Mouse (Mus musculus): ENCODE measurements around the gene Gm9903. TPM values are rescaled to one million over a fixed set of nuclear protein-coding genes. Genes with fewer than 3 reads are reported as not detected.
A peak's percentile ranks its signal among the peaks of the same experiment; 100 is the strongest.

The Gm9903 gene
- polyA plus RNA-seq, 1 experiment from 2014 or later: 0.64 TPM

DNA sequence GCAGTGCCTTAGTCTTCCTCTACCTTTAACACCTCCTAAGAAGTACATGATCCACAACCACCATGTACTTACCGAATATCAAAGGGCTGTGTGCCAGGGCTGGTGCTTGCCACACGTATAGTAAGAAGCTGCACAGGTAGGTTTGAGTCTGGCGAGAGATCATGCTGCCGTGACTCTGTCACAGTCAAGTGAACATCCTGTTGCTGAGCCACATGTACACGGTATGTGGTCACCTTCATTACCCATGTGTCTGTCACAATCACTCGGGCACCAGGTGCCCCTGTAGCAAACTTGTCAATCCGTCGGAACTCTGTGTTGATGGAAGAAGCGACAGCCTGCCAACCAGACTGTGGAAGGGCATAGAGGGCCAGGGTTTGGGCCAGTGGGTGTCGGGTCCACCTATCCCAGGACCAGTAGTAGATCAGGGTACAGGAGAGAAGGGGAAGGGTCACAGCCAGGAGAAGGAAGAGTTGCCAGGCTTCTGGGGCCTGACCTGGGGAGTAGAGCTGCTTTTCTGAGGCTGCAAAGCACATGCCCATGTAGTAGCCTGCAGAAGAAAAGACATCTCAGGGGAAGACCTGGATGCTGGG, 25.6 kb downstream of the Gm9903 start:
- H3K4me1 ChIP-seq (replicated peaks; ENCODE audit: control insufficient read depth, insufficient read depth, low read length): peaks cover 30% of the 10 kb centered on the region
- H3K36me3 ChIP-seq (replicated peaks; ENCODE audit: control insufficient read depth, insufficient read depth): peaks cover 21% of the 10 kb centered on the region
- no peak overlapping the region for H3K9ac ChIP-seq
- no peak overlapping the region for H3K4me2 ChIP-seq (replicated peaks)
- no peak overlapping the region for H3K27ac ChIP-seq
- no peak overlapping the region for H3K4me3 ChIP-seq (replicated peaks; ENCODE audit: low read length)
- ATAC-seq (ENCODE audit: low FRiP score) (no peak), DNase-seq (ENCODE audit: low spot score) (no peak)
- H3K27me3 ChIP-seq (ENCODE audit: control insufficient read depth, insufficient read depth, low read length): no peaks in the 10 kb centered on the region
- no peaks in the 10 kb centered on the region for H3K9me3 ChIP-seq (ENCODE audit: control insufficient read depth, low read length)
- WGBS: 93% methylated on average over 10 of the region's 10 CpGs

DNA sequence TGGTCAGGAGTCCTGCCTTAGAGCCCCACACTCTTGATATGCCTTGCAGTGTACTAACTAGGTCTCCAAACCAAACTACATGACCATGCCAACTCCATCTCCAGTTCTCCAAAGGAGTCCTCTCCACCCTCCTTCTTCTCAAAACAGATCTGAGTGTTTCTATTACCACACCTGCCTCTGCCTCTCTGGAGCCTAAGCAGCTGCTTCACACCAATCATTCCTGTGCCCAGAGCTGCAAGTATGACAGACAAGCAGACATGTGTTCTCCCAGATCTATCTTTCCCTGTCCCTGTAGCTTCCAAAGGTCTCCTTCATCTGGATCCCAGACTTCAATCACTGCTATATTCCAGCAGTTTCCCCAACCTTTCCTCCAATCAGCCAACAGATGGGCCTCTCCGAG, 27.0 kb downstream of the Gm9903 start:
- Histone ChIP-seq H3K4me3 (replicated peaks; ENCODE audit: low read length) (peak overlapping the region; percentile 53), H3K9me3 (ENCODE audit: control insufficient read depth, low read length) (no peaks in the 10 kb centered on the region), H3K36me3 (replicated peaks; ENCODE audit: control insufficient read depth, insufficient read depth) (peaks cover 21% of the 10 kb centered on the region), H3K9ac (peak overlapping the region; percentile 67), H3K27ac (no peak overlapping the region; the same call in 1 of the 2 replicates), H3K4me2 (replicated peaks) (peak overlapping the region; percentile 71), H3K4me1 (replicated peaks; ENCODE audit: control insufficient read depth, insufficient read depth, low read length) (peaks cover 19% of the 10 kb centered on the region), H3K27me3 (ENCODE audit: control insufficient read depth, insufficient read depth, low read length) (no peaks in the 10 kb centered on the region)
- 29% methylated on average over 1 of the region's 1 CpGs for WGBS
- DNase-seq (ENCODE audit: low spot score) (no peak), ATAC-seq (ENCODE audit: low FRiP score) (no peak)

DNA sequence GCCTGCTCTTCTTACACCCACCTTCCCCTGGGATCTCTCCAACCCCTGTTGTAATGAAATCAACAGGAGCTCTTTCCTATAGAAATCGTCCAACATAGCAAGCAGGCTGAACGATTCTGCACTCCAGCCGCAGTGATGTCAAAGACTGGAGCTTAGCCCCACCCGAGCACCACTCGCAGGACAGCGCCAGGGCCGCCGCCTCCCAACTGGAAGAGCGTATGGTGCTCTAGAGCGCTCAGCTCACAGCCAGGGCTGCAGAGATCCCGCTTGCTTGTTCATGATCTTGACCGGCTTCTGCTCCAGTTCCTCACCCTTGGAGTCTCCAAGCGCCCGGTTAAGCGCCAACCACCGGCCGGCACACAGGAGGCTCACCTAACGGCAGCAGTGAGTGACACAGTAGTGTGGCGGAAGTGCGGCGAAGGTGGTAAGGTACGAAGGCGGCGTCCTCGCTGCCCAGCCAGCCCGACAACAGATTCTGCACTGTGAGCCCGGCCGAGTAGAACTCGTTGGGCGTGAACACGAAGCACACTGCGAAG, 27.6 kb downstream of the Gm9903 start:
- no peak for DNase-seq (ENCODE audit: low spot score)
- peaks cover 19% of the 10 kb centered on the region for H3K4me1 ChIP-seq (replicated peaks; ENCODE audit: control insufficient read depth, insufficient read depth, low read length)
- 0% methylated on average over 32 of the region's 32 CpGs for WGBS

DNA sequence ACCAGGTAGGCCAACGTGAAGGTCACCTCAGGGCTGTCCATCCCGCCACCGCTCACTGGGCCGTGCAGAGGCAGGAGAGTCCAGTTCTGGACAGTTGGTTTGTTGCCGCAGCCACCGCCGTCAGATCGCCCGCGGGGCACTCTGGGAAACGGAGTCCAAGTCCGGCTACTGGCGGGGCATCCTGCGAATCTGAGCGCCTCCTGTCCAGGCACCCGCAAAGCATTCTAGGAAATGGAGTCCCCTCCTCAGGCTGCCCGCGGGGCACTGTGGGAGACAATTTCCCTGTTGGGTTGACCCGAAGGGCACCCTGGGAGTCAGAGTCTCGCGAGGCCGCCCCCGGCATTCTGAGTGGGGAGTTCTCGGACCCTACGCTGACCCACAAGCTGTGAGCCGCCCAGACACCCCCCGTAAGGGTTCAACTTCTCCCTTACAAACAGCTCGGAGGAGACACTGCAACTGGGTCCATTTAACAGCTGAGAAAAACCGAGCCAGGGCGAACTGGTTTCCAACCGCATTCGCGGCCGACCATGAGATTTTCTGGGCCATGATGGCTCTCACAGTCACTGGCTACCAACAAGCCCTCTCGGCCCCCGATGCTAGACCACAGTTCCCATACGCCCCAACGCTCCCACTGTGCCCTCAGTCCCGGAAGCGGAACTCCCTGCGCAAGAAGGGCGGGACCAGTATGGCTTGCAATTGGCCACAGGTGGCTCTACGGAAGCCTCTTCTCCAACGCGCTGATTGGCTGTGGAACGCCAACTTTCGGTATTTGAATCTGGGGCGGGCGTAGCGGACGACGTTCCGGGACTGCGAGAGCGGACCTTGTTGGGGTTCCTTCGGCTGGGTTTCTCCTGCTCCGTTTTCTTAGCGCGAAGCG, 28.3 kb downstream of the Gm9903 start, which contains the start of the genes Tacc3 and Tmem129:
TSS of gene Tacc3 (plus strand) at position 342 of the 877 bp plus-strand sequence.
TSS of gene Tmem129 (minus strand) at position 630 of the 877 bp plus-strand sequence.
- Histone ChIP-seq H3K9ac (peak within 1 kb of the TSS; percentile 67), H3K4me3 (replicated peaks; ENCODE audit: low read length) (peak within 1 kb of the TSS; percentile 53), H3K27me3 (ENCODE audit: control insufficient read depth, insufficient read depth, low read length) (no peaks in the 10 kb centered on the region), H3K27ac (peak within 1 kb of the TSS; percentile 96), H3K36me3 (replicated peaks; ENCODE audit: control insufficient read depth, insufficient read depth) (peaks cover 21% of the 10 kb centered on the region), H3K9me3 (ENCODE audit: control insufficient read depth, low read length) (no peaks in the 10 kb centered on the region), H3K4me1 (replicated peaks; ENCODE audit: control insufficient read depth, insufficient read depth, low read length) (peaks cover 16% of the 10 kb centered on the region), H3K4me2 (replicated peaks) (peak within 1 kb of the TSS; percentile 71)
- peak; percentile 96 for ATAC-seq (ENCODE audit: low FRiP score)
- under 1% methylated on average over 60 of the region's 60 CpGs for WGBS
- peak; percentile 96 for DNase-seq (ENCODE audit: low spot score)

More for the DNA sequence above, 27.6 kb downstream of the Gm9903 start:
- Histone ChIP-seq H3K9ac (peak overlapping the region; percentile 67), H3K4me2 (replicated peaks) (peak overlapping the region; percentile 71), H3K27ac (peak overlapping the region; percentile 96), H3K9me3 (ENCODE audit: control insufficient read depth, low read length) (no peaks in the 10 kb centered on the region), H3K4me3 (replicated peaks; ENCODE audit: low read length) (peak overlapping the region; percentile 53), H3K36me3 (replicated peaks; ENCODE audit: control insufficient read depth, insufficient read depth) (peaks cover 21% of the 10 kb centered on the region), H3K27me3 (ENCODE audit: control insufficient read depth, insufficient read depth, low read length) (no peaks in the 10 kb centered on the region)
- peak; percentile 19; the same call in 1 of the 2 replicates for ATAC-seq (ENCODE audit: low FRiP score)

DNA sequence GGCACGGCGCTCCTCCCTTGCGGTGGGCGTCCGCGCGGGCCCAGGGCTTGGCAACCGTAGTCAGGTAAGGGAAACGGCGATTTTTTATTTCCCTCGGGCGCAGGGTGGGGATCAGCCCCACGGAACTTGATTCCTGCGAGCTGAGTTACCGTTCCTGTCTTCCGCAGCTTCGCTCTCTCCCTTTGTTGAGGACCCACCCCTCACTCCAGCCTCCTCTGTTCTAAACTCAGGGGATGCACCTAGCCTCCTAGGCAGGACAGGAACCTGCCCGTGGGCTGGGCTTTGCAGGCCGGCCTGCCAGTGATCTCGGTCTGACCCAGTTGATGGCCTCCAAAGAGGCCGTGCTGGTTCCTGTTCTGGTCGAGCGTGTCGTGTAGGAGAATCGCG, 28.9 kb downstream of the Gm9903 start:
- Histone ChIP-seq H3K27me3 (ENCODE audit: control insufficient read depth, insufficient read depth, low read length) (no peaks in the 10 kb centered on the region), H3K4me3 (replicated peaks; ENCODE audit: low read length) (peak overlapping the region; percentile 53), H3K4me2 (replicated peaks) (peak overlapping the region; percentile 71), H3K9me3 (ENCODE audit: control insufficient read depth, low read length) (no peaks in the 10 kb centered on the region), H3K27ac (no peak overlapping the region), H3K9ac (peak overlapping the region; percentile 45), H3K36me3 (replicated peaks; ENCODE audit: control insufficient read depth, insufficient read depth) (peaks cover 16% of the 10 kb centered on the region), H3K4me1 (replicated peaks; ENCODE audit: control insufficient read depth, insufficient read depth, low read length) (peaks cover 16% of the 10 kb centered on the region)
- DNase-seq (ENCODE audit: low spot score): no peak
- ATAC-seq (ENCODE audit: low FRiP score): no peak
- under 1% methylated on average over 26 of the region's 26 CpGs for WGBS

DNA sequence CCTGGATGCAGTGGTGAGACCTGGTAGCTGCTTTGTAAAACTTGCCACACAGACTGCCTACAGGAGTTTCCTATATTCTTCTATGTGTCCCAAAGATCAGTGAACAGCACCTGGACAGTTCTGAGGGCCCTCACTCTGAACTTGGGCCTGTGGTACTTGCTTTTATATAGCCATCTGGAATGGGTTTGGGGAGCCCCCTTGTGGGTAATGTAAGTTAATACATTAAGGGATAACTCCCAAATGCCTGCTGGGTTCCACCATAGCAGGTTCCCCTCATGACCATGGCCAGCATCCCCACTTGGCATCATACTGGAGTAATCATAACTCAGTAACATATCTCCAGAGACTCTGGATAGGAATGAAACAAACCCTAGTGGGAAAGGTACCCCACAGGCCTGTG, 38.5 kb downstream of the Gm9903 start:
- no peak overlapping the region for H3K27ac ChIP-seq

DNA sequence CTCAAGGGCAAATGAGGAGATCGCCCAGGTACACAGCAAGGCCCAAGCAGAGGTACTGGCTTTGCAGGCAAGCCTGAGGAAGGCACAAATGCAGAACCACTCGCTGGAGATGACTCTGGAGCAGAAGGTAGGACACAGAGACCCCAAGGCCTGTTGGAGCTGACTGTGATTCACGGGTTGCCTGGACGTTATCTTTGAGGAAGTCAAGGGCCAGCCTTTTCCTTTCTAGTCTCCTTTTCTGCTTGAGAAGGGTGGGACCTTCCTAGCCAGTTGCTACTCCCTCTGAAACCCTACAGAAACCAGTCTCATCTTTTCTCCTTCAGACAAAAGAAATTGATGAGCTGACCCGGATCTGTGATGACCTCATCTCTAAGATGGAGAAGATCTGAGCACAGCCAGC, 41.9 kb downstream of the Gm9903 start:
- no peak overlapping the region for H3K9ac ChIP-seq
- H3K4me1 ChIP-seq (replicated peaks; ENCODE audit: control insufficient read depth, insufficient read depth, low read length): peaks cover 6% of the 10 kb centered on the region; the same call in 1 of the 2 replicates
- no peak overlapping the region for H3K4me3 ChIP-seq (replicated peaks; ENCODE audit: low read length)
- peaks cover 11% of the 10 kb centered on the region; the same call in 1 of the 2 replicates for H3K36me3 ChIP-seq (replicated peaks; ENCODE audit: control insufficient read depth, insufficient read depth)
- ATAC-seq (ENCODE audit: low FRiP score) (no peak), DNase-seq (ENCODE audit: low spot score) (no peak)
- no peak overlapping the region for H3K27ac ChIP-seq
- no peaks in the 10 kb centered on the region for H3K27me3 ChIP-seq (ENCODE audit: control insufficient read depth, insufficient read depth, low read length)
- no peaks in the 10 kb centered on the region for H3K9me3 ChIP-seq (ENCODE audit: control insufficient read depth, low read length)
- no peak overlapping the region for H3K4me2 ChIP-seq (replicated peaks)
- WGBS: 83% methylated on average over 5 of the region's 5 CpGs

More for the DNA sequence above, 38.5 kb downstream of the Gm9903 start:
- H3K9ac ChIP-seq: no peak overlapping the region
- H3K27me3 ChIP-seq (ENCODE audit: control insufficient read depth, insufficient read depth, low read length): no peaks in the 10 kb centered on the region
- no peak overlapping the region for H3K4me2 ChIP-seq (replicated peaks)
- H3K9me3 ChIP-seq (ENCODE audit: control insufficient read depth, low read length): no peaks in the 10 kb centered on the region
- H3K36me3 ChIP-seq (replicated peaks; ENCODE audit: control insufficient read depth, insufficient read depth): peaks cover 20% of the 10 kb centered on the region
- no peak overlapping the region for H3K4me3 ChIP-seq (replicated peaks; ENCODE audit: low read length)
- ATAC-seq (ENCODE audit: low FRiP score) (no peak), DNase-seq (ENCODE audit: low spot score) (peak; percentile 50)
- no peaks in the 10 kb centered on the region for H3K4me1 ChIP-seq (replicated peaks; ENCODE audit: control insufficient read depth, insufficient read depth, low read length)

DNA sequence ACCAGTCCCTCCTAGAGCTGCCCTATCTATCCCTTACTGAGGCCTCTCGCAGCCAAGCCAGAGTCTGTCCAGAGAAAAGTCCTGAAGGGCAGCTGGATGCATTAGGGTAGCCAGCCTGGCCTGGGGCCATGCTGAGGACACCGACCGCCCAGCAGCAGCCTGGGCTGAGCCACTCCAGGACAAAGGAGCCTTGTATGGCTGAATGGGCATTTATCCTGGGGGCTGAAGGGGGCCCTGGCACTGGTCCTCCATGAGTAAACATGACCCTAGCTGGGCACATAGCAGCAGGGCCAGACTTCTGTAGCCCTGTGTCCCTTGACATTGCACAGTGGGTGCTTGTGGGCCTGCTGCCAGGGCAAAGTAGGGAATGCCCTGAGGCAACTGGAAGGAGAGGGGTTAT, 44.7 kb downstream of the Gm9903 start:
- Histone ChIP-seq H3K36me3 (replicated peaks; ENCODE audit: control insufficient read depth, insufficient read depth) (peaks cover 5% of the 10 kb centered on the region; the same call in 1 of the 2 replicates), H3K4me2 (replicated peaks) (no peak overlapping the region), H3K9me3 (ENCODE audit: control insufficient read depth, low read length) (no peaks in the 10 kb centered on the region), H3K9ac (no peak overlapping the region), H3K4me3 (replicated peaks; ENCODE audit: low read length) (no peak overlapping the region), H3K4me1 (replicated peaks; ENCODE audit: control insufficient read depth, insufficient read depth, low read length) (peaks cover 6% of the 10 kb centered on the region; the same call in 1 of the 2 replicates), H3K27me3 (ENCODE audit: control insufficient read depth, insufficient read depth, low read length) (no peaks in the 10 kb centered on the region), H3K27ac (no peak overlapping the region)
- ATAC-seq (ENCODE audit: low FRiP score): peak; percentile 84; the same call in 1 of the 2 replicates
- WGBS: 44% methylated on average over 3 of the region's 3 CpGs
- DNase-seq (ENCODE audit: low spot score): peak; percentile 43

DNA sequence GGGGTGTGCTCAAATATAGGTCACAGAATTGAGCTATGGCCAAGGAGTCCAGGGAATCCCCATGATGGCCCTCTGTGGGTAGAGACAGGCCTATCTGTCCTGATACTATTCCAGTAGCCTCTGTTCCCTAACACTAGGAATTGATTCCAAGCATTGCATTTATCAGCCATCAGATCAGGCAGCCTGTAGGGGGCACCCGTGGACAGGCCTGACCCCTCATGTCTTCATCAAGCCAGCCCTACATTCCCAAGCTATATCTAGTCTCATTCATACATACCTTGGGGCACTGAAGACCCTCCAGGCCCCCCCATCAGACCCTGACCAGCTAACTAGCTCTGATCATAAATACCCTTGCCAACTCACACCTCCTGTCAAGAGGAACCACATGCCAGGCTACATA, 46.2 kb downstream of the Gm9903 start:
- WGBS: 0% methylated on average over 1 of the region's 1 CpGs

More for the DNA sequence above, 46.2 kb downstream of the Gm9903 start:
- Histone ChIP-seq H3K27me3 (ENCODE audit: control insufficient read depth, insufficient read depth, low read length) (no peaks in the 10 kb centered on the region), H3K9ac (no peak overlapping the region), H3K27ac (no peak overlapping the region), H3K36me3 (replicated peaks; ENCODE audit: control insufficient read depth, insufficient read depth) (no peaks in the 10 kb centered on the region; the same call in 1 of the 2 replicates), H3K4me1 (replicated peaks; ENCODE audit: control insufficient read depth, insufficient read depth, low read length) (peaks cover 6% of the 10 kb centered on the region; the same call in 1 of the 2 replicates), H3K9me3 (ENCODE audit: control insufficient read depth, low read length) (no peaks in the 10 kb centered on the region), H3K4me2 (replicated peaks) (no peak overlapping the region), H3K4me3 (replicated peaks; ENCODE audit: low read length) (no peak overlapping the region)
- ATAC-seq (ENCODE audit: low FRiP score): no peak
- peak; percentile 64 for DNase-seq (ENCODE audit: low spot score)

Data from hindbrain, embryonic 14.5 days (tissue).